Mouse (Mus musculus): ENCODE data around the gene Slit3.

- TF ChIP-seq CTCF (IDR thresholded peaks at IDR 0.05; ENCODE audit: low read depth, low read length) (no peak), TAL1 (conservative IDR thresholded peaks at IDR 0.05; ENCODE audit: low read depth, low read length) (no peak), GATA1 (IDR thresholded peaks at IDR 0.05; ENCODE audit: borderline replicate concordance, low read length) (no peak), POLR2AphosphoS5 (IDR thresholded peaks at IDR 0.05; ENCODE audit: insufficient replicate concordance, low read depth, low read length) (no peak), GATA2 (IDR thresholded peaks at IDR 0.05; ENCODE audit: borderline replicate concordance, low read depth, low read length) (no peak)
Observed at GRCm38 (mm10) chr11:35454781-35455180, 333.8 kb downstream of the Slit3 start.

Measured in G1E (cell line).